Mouse (Mus musculus): ENCODE measurements around the gene Ptpn22. TPM values are rescaled to one million over a fixed set of nuclear protein-coding genes. Genes with fewer than 3 reads are reported as not detected.

Ptpn22 gene
- polyA plus RNA-seq, 1 experiment from 2014 or later: 0.28 TPM

DNA sequence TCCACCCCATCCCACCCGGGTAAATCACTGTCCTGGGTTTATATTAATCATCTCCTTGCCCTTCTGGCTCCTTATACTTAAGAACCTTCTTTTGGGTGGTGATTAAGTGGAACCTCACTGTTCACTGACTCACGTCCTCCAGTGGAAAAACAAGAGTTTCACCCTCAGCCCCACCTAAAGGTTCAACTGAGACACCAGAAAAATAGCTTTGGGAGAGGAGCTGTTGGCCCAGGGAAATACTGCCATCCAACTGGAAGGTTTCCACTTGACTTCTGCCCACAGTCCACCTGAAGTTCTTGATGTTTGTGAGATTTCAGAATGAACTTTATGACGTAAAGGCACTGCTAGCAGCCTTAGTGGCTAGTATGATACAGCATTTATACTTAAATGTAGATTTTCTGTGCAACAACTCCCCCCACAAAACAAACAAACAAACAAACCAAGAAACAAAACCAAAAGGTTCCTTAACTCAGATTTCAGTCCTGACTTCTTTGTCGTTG is 3.2 kb downstream of the Ptpn22 start:
- WGBS: 83% methylated on average over 4 of the region's 4 CpGs
- Histone ChIP-seq H3K36me3 (no peaks in the 10 kb centered on the region), H3K9me3 (no peaks in the 10 kb centered on the region), H3K4me1 (0 out of 2 replicates have a peak, but pooled peaks cover 7% of the 10 kb centered on the region), H3K9ac (replicated peaks) (no peak overlapping the region), H3K27me3 (no peaks in the 10 kb centered on the region), H3K4me2 (replicated peaks) (no peak overlapping the region), H3K27ac (replicated peaks) (no peak overlapping the region), H3K4me3 (no peak overlapping the region)
- no peak for ATAC-seq (replicated peaks)

DNA sequence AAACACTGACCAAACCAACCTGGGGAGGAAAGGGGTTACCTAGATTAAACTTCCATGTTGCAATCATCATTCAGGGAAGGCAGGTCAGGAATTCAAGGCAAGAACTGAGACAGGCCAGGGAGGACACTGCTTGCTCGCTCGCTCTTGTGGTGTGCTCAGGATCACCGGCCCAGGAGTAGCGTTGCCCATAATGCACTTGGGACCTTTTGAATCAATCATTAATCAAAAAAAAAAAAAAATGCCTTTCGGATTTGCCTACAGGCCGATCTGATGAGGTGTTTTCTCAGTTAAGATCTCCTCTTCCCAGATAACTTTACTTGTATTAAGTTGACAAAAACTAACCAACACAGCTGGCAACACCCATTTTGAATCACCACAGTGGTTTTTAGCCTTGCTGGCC is 4.6 kb downstream of the Ptpn22 start:
- no peaks in the 10 kb centered on the region for H3K27me3 ChIP-seq
- no peak overlapping the region for H3K4me3 ChIP-seq
- H3K36me3 ChIP-seq: no peaks in the 10 kb centered on the region
- H3K4me1 ChIP-seq: 0 out of 2 replicates have a peak, but pooled peaks cover 7% of the 10 kb centered on the region
- ATAC-seq (replicated peaks): no peak
- H3K4me2 ChIP-seq (replicated peaks): no peak overlapping the region
- no peak overlapping the region for H3K9ac ChIP-seq (replicated peaks)
- H3K9me3 ChIP-seq: no peaks in the 10 kb centered on the region
- no peak overlapping the region for H3K27ac ChIP-seq (replicated peaks)
- 94% methylated on average over 6 of the region's 6 CpGs for WGBS

DNA sequence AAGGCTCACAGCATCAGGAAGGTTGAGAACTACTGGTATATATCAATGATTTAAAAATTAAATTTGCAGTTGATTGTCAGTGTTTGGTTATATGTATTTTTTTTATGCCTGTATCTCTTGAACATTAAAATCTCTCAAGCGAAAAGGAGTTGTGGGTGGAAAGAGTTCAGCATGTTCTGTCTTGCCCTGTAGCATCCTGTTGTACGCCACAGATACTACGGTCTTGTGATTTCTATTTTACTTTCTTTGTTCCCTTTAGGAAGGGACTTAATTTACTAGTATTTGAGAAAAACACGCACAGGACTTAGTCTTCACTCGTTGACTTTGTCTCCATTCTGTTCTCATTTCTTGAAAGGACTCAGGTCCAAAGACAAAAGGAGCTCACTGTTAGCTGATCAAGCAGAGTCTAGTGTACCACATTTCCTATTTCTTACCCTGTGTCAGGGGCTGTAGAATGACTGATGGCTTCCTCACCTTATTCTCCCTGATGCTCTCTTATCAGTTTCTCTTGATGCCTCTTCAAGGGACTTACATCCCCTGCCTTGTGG is 7.9 kb downstream of the Ptpn22 start:
- H3K27me3 ChIP-seq: no peaks in the 10 kb centered on the region
- no peak for ATAC-seq (replicated peaks)
- H3K9me3 ChIP-seq: no peaks in the 10 kb centered on the region
- H3K27ac ChIP-seq (replicated peaks): no peak overlapping the region
- WGBS: 91% methylated on average over 5 of the region's 5 CpGs
- no peak overlapping the region for H3K9ac ChIP-seq (replicated peaks)
- no peak overlapping the region for H3K4me3 ChIP-seq
- H3K4me2 ChIP-seq (replicated peaks): no peak overlapping the region
- H3K4me1 ChIP-seq: no peaks in the 10 kb centered on the region
- H3K36me3 ChIP-seq: no peaks in the 10 kb centered on the region

DNA sequence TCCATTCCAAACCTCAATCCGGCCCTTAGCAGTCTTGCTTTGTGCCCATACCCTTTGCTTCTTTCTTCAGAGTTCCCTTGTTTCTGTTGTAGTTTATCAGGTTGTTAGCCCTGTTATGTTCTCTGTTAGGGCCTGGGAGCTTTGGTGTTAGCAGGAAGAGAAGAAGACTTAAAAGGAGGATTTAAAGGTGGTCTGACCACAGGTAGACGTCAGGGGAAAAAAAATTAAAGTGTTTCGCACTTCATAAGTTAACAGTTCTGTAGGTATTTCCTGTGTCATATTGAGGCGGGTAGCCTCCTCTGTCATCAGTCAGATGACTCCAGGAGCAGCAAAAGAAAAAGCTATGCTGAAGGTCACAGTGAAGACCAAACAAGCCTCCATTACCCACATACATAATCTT is 8.4 kb downstream of the Ptpn22 start:
- H3K4me3 ChIP-seq: no peak overlapping the region
- H3K9me3 ChIP-seq: no peaks in the 10 kb centered on the region
- WGBS: 86% methylated on average over 4 of the region's 4 CpGs
- H3K9ac ChIP-seq (replicated peaks): no peak overlapping the region
- no peak overlapping the region for H3K4me2 ChIP-seq (replicated peaks)
- H3K36me3 ChIP-seq: no peaks in the 10 kb centered on the region
- ATAC-seq (replicated peaks): no peak
- no peak overlapping the region for H3K27ac ChIP-seq (replicated peaks)
- H3K4me1 ChIP-seq: no peaks in the 10 kb centered on the region
- H3K27me3 ChIP-seq: no peaks in the 10 kb centered on the region

DNA sequence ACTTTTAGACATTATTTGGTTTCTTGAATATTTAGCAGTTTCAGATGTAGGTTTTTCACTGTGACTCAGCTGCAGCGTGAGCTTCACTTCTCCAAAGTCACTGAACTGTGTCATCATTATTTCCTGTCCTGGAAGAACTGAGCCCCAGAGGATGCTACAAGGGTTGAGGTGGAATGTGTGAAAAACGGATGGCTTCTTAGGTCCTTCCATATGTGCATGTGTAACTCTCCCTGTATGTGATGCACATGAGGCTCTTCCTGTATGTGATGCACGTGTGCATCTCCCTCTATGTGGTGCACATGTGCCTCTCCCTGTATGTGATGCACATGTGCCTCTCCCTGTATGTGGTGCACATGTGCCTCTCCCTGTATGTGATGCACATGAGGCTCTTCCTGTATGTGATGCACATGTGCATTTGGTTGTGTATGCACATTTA is 13.1 kb downstream of the Ptpn22 start:
- WGBS: 78% methylated on average over 3 of the region's 3 CpGs
- no peaks in the 10 kb centered on the region for H3K27me3 ChIP-seq

GRCm38 (mm10) chr3:103874329-103874728 is 14.7 kb downstream of the Ptpn22 start:
- no peak overlapping the region for H3K9ac ChIP-seq (replicated peaks)
- no peak overlapping the region for H3K4me3 ChIP-seq
- no peaks in the 10 kb centered on the region for H3K27me3 ChIP-seq
- H3K27ac ChIP-seq (replicated peaks): no peak overlapping the region
- no peak overlapping the region for H3K4me2 ChIP-seq (replicated peaks)
- ATAC-seq (replicated peaks): no peak
- 68% methylated on average over 7 of the region's 7 CpGs for WGBS
- no peaks in the 10 kb centered on the region for H3K9me3 ChIP-seq
- H3K4me1 ChIP-seq: no peaks in the 10 kb centered on the region
- H3K36me3 ChIP-seq: no peaks in the 10 kb centered on the region

More for the DNA sequence above, 13.1 kb downstream of the Ptpn22 start:
- Histone ChIP-seq H3K36me3 (no peaks in the 10 kb centered on the region), H3K9me3 (no peaks in the 10 kb centered on the region), H3K4me3 (no peak overlapping the region), H3K27ac (replicated peaks) (no peak overlapping the region), H3K4me2 (replicated peaks) (no peak overlapping the region), H3K9ac (replicated peaks) (no peak overlapping the region), H3K4me1 (no peaks in the 10 kb centered on the region)
- no peak for ATAC-seq (replicated peaks)

- ATAC-seq (replicated peaks): no peak
- H3K9ac ChIP-seq (replicated peaks): no peak overlapping the region
- H3K9me3 ChIP-seq: no peaks in the 10 kb centered on the region
- H3K27ac ChIP-seq (replicated peaks): no peak overlapping the region
- H3K27me3 ChIP-seq: no peaks in the 10 kb centered on the region
- no peaks in the 10 kb centered on the region for H3K4me1 ChIP-seq
- no peak overlapping the region for H3K4me3 ChIP-seq
- no peak overlapping the region for H3K4me2 ChIP-seq (replicated peaks)
- no peaks in the 10 kb centered on the region for H3K36me3 ChIP-seq
- 78% methylated on average over 11 of the region's 11 CpGs for WGBS
Measured at GRCm38 (mm10) chr3:103885946-103886345, 26.4 kb downstream of the Ptpn22 start.

DNA sequence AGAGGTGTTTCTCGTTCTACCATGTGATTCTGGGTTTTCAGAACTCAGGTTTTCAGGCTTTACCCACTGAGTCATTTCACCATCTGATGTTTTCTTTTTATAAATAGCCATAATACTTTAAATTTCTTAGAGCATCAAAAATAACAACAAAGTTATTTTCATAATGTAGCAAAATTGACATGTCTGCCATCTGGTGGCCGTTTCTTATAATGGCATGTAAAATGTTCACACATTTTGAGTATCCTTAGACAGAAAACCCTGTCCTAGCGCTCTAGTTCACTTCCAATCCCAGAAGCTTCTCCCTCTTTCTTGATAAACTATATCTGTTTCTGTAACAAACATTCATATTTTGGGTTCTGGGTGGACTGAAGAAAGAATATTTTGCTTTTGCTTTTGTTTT is 28.0 kb downstream of the Ptpn22 start:
- 36% methylated on average over 3 of the region's 3 CpGs for WGBS
- H3K4me3 ChIP-seq: no peak overlapping the region

GRCm38 (mm10) chr3:103893374-103893773 is 33.8 kb downstream of the Ptpn22 start:
- Histone ChIP-seq H3K4me2 (replicated peaks) (no peak overlapping the region), H3K4me3 (no peak overlapping the region), H3K27me3 (no peaks in the 10 kb centered on the region), H3K4me1 (no peaks in the 10 kb centered on the region), H3K9me3 (no peaks in the 10 kb centered on the region), H3K36me3 (no peaks in the 10 kb centered on the region), H3K9ac (replicated peaks) (no peak overlapping the region), H3K27ac (replicated peaks) (no peak overlapping the region)
- ATAC-seq (replicated peaks): no peak
- 99% methylated on average over 3 of the region's 3 CpGs for WGBS

More for the DNA sequence above, 28.0 kb downstream of the Ptpn22 start:
- Histone ChIP-seq H3K27ac (replicated peaks) (no peak overlapping the region), H3K4me2 (replicated peaks) (no peak overlapping the region), H3K9ac (replicated peaks) (no peak overlapping the region), H3K4me1 (no peaks in the 10 kb centered on the region), H3K36me3 (no peaks in the 10 kb centered on the region), H3K27me3 (no peaks in the 10 kb centered on the region), H3K9me3 (no peaks in the 10 kb centered on the region)
- no peak for ATAC-seq (replicated peaks)

GRCm38 (mm10) chr3:103904705-103905104 is 45.1 kb downstream of the Ptpn22 start:
- no peak overlapping the region for H3K4me3 ChIP-seq
- H3K27me3 ChIP-seq: no peaks in the 10 kb centered on the region
- H3K9ac ChIP-seq (replicated peaks): no peak overlapping the region
- no peaks in the 10 kb centered on the region for H3K9me3 ChIP-seq
- 92% methylated on average over 1 of the region's 1 CpGs for WGBS
- no peaks in the 10 kb centered on the region for H3K36me3 ChIP-seq
- no peaks in the 10 kb centered on the region for H3K4me1 ChIP-seq
- ATAC-seq (replicated peaks): no peak
- no peak overlapping the region for H3K27ac ChIP-seq (replicated peaks)
- H3K4me2 ChIP-seq (replicated peaks): no peak overlapping the region

DNA sequence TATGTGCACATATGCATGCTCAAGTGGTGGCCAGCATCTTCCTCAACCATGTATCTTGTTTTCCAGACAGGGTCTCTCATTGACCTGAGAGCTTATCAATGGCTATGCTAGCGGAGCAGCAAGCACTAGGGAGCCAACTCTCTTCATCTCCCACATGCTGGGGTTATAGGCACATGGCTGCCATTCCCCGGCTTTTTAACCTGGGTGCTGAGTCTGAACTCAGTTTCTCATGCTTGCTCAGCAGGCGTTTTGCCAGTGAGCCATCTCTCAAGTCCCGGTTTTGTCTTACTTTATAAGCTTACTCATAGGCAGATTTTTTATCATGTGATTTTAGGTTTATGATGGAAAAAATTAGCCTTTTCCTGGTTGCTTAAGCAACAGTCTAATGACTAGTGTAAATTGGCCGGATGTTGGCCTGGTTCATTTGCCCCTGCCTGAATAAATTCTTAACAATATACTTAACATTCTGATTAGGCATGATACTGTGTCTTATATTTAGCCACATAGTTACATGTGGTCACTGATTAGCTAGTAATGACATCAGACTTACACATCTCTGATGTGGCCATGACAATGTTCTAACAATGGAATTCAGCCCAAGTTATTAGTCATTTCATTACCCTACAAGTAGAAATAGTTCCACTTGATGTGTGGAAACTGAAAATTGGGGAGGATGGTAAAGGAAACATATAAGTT is 47.9 kb downstream of the Ptpn22 start:
- no peak overlapping the region for H3K4me3 ChIP-seq
- no peaks in the 10 kb centered on the region for H3K27me3 ChIP-seq
- no peak overlapping the region for H3K27ac ChIP-seq (replicated peaks)
- H3K4me1 ChIP-seq: no peaks in the 10 kb centered on the region
- H3K36me3 ChIP-seq: no peaks in the 10 kb centered on the region
- no peak overlapping the region for H3K4me2 ChIP-seq (replicated peaks)
- no peaks in the 10 kb centered on the region for H3K9me3 ChIP-seq
- ATAC-seq (replicated peaks): no peak
- WGBS: 82% methylated on average over 5 of the region's 5 CpGs
- H3K9ac ChIP-seq (replicated peaks): no peak overlapping the region

DNA sequence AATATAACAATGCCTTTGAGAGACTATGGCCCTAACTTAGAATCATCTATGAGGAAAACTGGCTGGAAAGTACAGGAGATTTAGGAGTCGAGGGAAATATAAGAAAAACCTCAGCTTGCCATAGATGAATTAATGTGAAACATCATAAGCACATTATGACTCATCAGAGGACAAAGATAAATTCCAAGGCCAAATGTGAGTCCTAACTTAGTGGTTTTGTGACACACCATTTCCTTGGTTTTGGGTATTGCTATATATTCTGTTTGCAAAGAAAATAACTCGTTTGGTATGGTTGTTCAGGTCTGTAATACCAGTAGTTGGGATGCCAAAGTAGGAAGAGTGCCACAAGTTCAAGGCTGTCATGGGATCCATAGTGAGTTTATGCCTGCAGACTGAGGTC is 49.2 kb downstream of the Ptpn22 start:
- H3K36me3 ChIP-seq: no peaks in the 10 kb centered on the region
- H3K9ac ChIP-seq (replicated peaks): no peak overlapping the region
- no peak overlapping the region for H3K27ac ChIP-seq (replicated peaks)
- 78% methylated on average over 2 of the region's 2 CpGs for WGBS
- no peaks in the 10 kb centered on the region for H3K27me3 ChIP-seq
- ATAC-seq (replicated peaks): no peak
- H3K4me2 ChIP-seq (replicated peaks): no peak overlapping the region
- no peaks in the 10 kb centered on the region for H3K9me3 ChIP-seq
- H3K4me1 ChIP-seq: peaks cover 3% of the 10 kb centered on the region; the same call in 1 of the 2 replicates
- H3K4me3 ChIP-seq: no peak overlapping the region
